Mouse (Mus musculus) stomach, postnatal 0 days (tissue): ENCODE measurements at regions not wholly inside any gene's neighbourhood (a gene's known extent, or its start where the extent isn't known, plus 50 kb on each side); places are given as distances from the start of the nearest gene placed in this dataset.

Source experiments
- ATAC-seq: fragments of 200-750 bp; cut with Nextera tagmentation; 2 replicates; pipeline ENCODE4 v1.8.0; 2017; ENCODE audit not compliant: low FRiP score, low TSS enrichment
- DNase-seq: peaks from one replicate; pipeline ENCODE4 v3.0.0-alpha.2; 2016; ENCODE audit warnings: low spot score
- H3K27ac ChIP-seq: fragments of 300-500 bp; sonication (generic); replicated peaks from 2 replicates; pipeline ENCODE4 v1.5.1; 2014; ENCODE audit warnings: mild to moderate bottlenecking, control low read depth
- H3K27me3 ChIP-seq: fragments of 300-500 bp; sonication (generic); 2 replicates; pipeline ENCODE4 v1.6.1; 2014; ENCODE audit warnings: low read length; ENCODE audit not compliant: control insufficient read depth, insufficient read depth
- H3K36me3 ChIP-seq: fragments of 300-500 bp; sonication (generic); 2 replicates; pipeline ENCODE4 v1.6.1; 2014; ENCODE audit warnings: low read length, mixed read lengths; ENCODE audit not compliant: control insufficient read depth, insufficient read depth
- H3K4me1 ChIP-seq: fragments of 300-500 bp; sonication (generic); replicated peaks from 2 replicates; pipeline ENCODE4 v1.6.1; 2014; ENCODE audit warnings: antibody characterized with exemption; ENCODE audit not compliant: control insufficient read depth, insufficient read depth
- H3K4me2 ChIP-seq: fragments of 300-500 bp; sonication (generic); replicated peaks from 2 replicates; pipeline ENCODE4 v1.6.1; 2014; ENCODE audit warnings: low read depth, mild to moderate bottlenecking, control low read depth, moderate library complexity
- H3K4me3 ChIP-seq: fragments of 300-500 bp; sonication (generic); 2 replicates; pipeline ENCODE4 v1.5.1; 2014; ENCODE audit warnings: low read depth, low read length, control low read depth
- H3K9ac ChIP-seq: fragments of 300-500 bp; sonication (generic); 2 replicates; pipeline ENCODE4 v1.6.1; 2014; ENCODE audit warnings: mild to moderate bottlenecking, low read length, control low read depth, mixed read lengths
- H3K9me3 ChIP-seq: fragments of 300-500 bp; sonication (generic); 2 replicates; pipeline ENCODE4 v1.6.1; 2016; ENCODE audit warnings: low read length; ENCODE audit not compliant: control insufficient read depth
- CTCF ChIP-seq: IDR thresholded peaks from 2 replicates; pipeline ENCODE4 v1.5.1; 2016; ENCODE audit warnings: antibody characterized with exemption, low read depth, mild to moderate bottlenecking, moderate library complexity
- EP300 ChIP-seq: optimal IDR thresholded peaks from 2 replicates; pipeline ENCODE3; 2016; ENCODE audit warnings: antibody characterized with exemption
- WGBS: fragments of 180-500 bp; shearing (Covaris S2); extraction: QIAGEN DNeasy Blood & Tissue Kit; methylation state at CpG from one replicate; pipeline ENCODE4 v1.1.7; 2014; 5-methylcytosine and 5-hydroxymethylcytosine counted together

DNA sequence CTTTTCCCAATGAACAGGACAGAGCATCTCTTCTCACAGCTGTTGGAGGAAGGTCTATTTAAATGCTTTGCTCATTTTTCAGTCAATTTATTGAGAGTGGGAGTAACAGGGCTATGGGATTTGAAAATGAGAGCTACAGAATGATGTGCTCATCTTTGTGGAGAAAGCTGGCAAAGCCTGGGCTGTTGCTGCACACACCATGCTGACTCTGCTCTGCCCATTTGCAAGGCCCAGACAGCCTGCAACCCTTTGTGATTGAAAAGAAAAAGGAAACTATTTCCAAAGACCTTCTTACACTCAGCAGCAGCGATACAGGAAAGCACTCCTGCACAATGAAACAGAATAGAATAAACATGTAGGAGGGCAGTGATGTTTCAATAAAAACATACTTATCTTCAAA lies 231.5 kb upstream of the B3gat1 start:
- H3K4me2 ChIP-seq: no peak overlapping the region
- H3K4me3 ChIP-seq: no peak overlapping the region
- no peaks in the 10 kb centered on the region for H3K36me3 ChIP-seq
- H3K9me3 ChIP-seq: no peaks in the 10 kb centered on the region
- TF ChIP-seq CTCF: no peak
- H3K27ac ChIP-seq: no peak overlapping the region
- 50% methylated on average over 1 of the region's 1 CpGs for WGBS
- H3K9ac ChIP-seq: no peak overlapping the region
- DNase-seq (no peak), ATAC-seq (no peak)
- H3K27me3 ChIP-seq: no peaks in the 10 kb centered on the region
- H3K4me1 ChIP-seq: no peaks in the 10 kb centered on the region

DNA sequence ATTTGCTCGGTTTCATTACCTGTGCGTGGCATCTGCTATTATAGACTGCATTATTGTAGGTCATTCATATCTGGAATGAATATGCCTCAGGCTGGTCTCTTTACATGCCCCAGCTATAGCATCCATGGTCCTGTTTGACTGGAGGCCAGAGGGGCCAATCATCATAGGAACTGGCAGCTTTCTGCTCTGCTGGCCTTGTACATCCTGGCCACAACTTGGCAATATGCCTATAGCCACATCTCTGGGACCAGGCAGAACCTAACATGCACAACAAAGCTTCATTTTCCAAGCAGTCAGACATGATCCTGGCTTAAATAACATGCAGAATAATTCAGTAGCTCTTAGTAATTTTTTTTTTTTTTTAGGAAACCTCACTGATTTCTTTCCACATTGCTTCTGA lies 227.6 kb upstream of the B3gat1 start:
- Histone ChIP-seq H3K36me3 (no peaks in the 10 kb centered on the region), H3K9ac (no peak overlapping the region), H3K9me3 (no peaks in the 10 kb centered on the region), H3K4me3 (no peak overlapping the region), H3K27ac (no peak overlapping the region), H3K27me3 (no peaks in the 10 kb centered on the region), H3K4me1 (no peaks in the 10 kb centered on the region), H3K4me2 (no peak overlapping the region)
- DNase-seq (no peak), ATAC-seq (no peak)
- WGBS: 83% methylated on average over 2 of the region's 2 CpGs
- TF ChIP-seq EP300: no peak

DNA sequence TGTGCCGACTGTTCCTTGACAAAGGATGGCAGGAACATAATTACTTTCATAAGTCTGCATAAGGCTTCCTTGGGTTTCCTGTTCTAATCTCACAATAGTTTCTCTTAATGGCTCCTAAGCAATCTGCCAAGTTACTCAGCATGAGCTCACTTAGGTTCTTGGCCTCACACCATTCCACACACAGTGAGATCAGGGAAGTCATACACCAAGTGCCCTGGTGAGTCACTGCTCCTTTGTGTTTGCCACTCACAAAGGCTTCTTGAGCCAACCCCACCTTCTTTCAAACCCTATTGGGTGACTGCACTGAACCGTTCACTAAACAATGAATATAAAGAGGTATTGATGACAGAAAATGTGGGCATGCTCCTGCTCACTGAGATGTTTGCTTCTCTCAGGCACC lies 214.9 kb upstream of the B3gat1 start:
- H3K9ac ChIP-seq: no peak overlapping the region
- no peaks in the 10 kb centered on the region for H3K9me3 ChIP-seq
- no peaks in the 10 kb centered on the region for H3K27me3 ChIP-seq
- no peak overlapping the region for H3K4me3 ChIP-seq
- WGBS: 50% methylated on average over 2 of the region's 2 CpGs
- peak; percentile 67 for DNase-seq
- no peaks in the 10 kb centered on the region for H3K4me1 ChIP-seq
- no peak overlapping the region for H3K4me2 ChIP-seq
- peak; percentile 98 for ATAC-seq
- H3K27ac ChIP-seq: no peak overlapping the region
- TF ChIP-seq EP300 (no peak), CTCF (no peak)
- H3K36me3 ChIP-seq: no peaks in the 10 kb centered on the region

DNA sequence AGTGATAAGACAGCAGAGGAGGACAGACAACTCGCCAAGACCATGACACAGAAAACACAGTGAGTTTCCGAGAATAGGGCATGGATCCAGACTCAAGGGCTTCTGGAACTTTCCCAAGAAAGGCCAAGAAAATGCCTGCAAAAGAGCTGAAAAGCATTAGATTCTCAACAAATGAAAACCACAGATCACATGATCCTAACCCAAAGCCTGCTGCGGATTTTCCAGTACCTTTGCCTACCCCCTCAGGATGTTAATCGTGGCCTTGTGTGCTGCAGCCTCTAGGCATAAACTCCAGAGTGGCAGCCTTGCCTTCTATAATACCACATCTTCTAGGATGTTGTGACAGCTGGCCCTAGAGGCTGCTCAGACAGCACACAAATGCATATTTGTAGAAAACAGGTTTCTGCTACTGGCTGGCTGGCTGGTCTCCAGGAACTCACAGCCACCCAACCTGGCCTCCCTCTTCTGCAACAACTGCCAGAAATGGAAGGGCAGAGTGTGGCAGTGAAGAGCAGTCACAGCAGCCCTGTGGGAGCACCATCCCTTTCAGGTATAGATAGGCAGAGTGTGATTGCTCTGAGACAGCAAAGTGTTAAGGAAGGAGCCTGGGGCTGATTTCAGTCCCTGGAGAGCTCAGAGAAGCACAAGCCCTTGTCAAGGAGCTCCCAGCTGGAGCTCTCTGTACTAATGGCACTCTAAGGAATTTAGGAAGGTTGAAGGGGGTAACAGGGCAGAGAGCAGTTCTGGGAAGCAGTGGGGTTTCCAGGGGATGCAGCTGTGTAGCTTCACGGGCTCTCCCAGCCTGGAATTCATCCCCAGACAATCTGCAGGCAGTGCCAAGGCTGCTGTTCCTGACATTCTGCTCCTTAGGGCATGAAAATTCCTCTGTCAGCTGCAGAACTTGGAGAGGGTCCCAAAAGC lies 213.7 kb upstream of the B3gat1 start:
- Histone ChIP-seq H3K27ac (no peak overlapping the region), H3K4me1 (no peaks in the 10 kb centered on the region), H3K27me3 (no peaks in the 10 kb centered on the region), H3K4me3 (no peak overlapping the region), H3K9ac (no peak overlapping the region), H3K9me3 (no peaks in the 10 kb centered on the region), H3K4me2 (no peak overlapping the region), H3K36me3 (no peaks in the 10 kb centered on the region)
- WGBS: 45% methylated on average over 5 of the region's 5 CpGs
- DNase-seq (peak; percentile 15), ATAC-seq (no peak)
- no peak for TF ChIP-seq CTCF

DNA sequence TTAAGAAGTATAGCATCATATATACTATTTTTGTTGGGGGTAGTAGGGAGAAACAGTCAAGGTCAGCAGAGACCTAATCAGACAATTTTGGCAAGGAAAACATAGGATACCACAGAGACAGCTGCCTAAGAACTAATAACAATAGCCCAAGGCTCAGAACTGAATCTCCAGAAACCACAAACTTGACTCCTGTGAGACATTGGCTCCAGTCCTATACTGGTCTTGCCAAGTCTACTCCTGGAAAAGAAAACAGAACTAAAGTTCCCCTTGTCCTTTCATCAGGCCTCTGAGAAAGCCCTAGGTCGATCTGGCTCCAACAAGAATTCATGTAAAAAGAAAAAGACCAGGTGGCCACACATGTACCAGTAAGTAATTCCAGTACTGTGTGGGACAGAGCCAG lies 209.4 kb upstream of the B3gat1 start:
- Histone ChIP-seq H3K4me1 (no peaks in the 10 kb centered on the region), H3K9ac (no peak overlapping the region), H3K4me3 (no peak overlapping the region), H3K36me3 (no peaks in the 10 kb centered on the region), H3K4me2 (no peak overlapping the region), H3K27ac (no peak overlapping the region), H3K9me3 (no peaks in the 10 kb centered on the region), H3K27me3 (no peaks in the 10 kb centered on the region)
- 32% methylated on average over 1 of the region's 1 CpGs for WGBS
- TF ChIP-seq CTCF (no peak), EP300 (no peak)
- no peak for ATAC-seq
- no peak for DNase-seq

DNA sequence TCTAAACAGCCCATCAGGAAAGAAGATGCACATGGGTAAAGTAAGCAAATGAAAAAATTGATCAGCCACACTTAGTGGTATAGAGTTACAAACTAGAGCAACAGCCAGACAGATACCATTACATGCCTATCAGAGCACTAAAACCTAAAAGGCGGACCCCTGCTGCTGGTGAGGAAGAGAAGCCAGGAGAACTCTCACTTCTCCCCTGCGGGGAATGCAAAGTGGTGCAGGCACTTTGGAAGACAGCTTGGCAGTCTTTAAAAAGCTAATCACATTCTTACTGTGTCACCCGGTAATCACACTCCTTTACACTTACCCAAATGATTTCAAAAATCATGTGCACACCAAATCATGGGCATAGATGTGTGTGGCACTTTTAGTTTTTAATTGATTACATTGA lies 204.8 kb upstream of the B3gat1 start:
- H3K27me3 ChIP-seq: no peaks in the 10 kb centered on the region
- 15% methylated on average over 3 of the region's 3 CpGs for WGBS
- H3K4me1 ChIP-seq: no peaks in the 10 kb centered on the region
- no peak overlapping the region for H3K9ac ChIP-seq
- no peaks in the 10 kb centered on the region for H3K9me3 ChIP-seq
- no peak for ATAC-seq
- no peak for DNase-seq
- TF ChIP-seq CTCF (no peak), EP300 (no peak)
- no peak overlapping the region for H3K4me3 ChIP-seq
- no peak overlapping the region for H3K27ac ChIP-seq
- no peak overlapping the region for H3K4me2 ChIP-seq
- no peaks in the 10 kb centered on the region for H3K36me3 ChIP-seq
